Mouse (Mus musculus): ENCODE results near the gene Amdhd1. TPM values are rescaled to one million over a fixed set of nuclear protein-coding genes. Genes with fewer than 3 reads are reported as not detected.

Gene Amdhd1
- total RNA-seq, 2 experiments from 2014 or later = 0.37 to 0.75 TPM

GRCm38 (mm10) chr10:93488066-93488827 is 51.6 kb downstream of the Amdhd1 start, which contains the start of gene Hal:
Gene Hal (plus strand): TSS chr10:93488768.
- no peak for DNase-seq (ENCODE audit: low spot score in 2 of 2)
- intact Hi-C loops (cut with DNase I) = loop anchor here (5.0 kb wide), 1 partner anchor 59 kb away; no protein-coding TSS in a partner anchor

- DNase-seq (ENCODE audit: low spot score in 2 of 2) = peak; percentile 13 to 20
- intact Hi-C loops (cut with DNase I) = loop anchor here (1.0 to 5.0 kb wide), 2 partner anchors 61 to 91 kb away; no protein-coding TSS in a partner anchor
Measured at GRCm38 (mm10) chr10:93486622-93487021, 53.2 kb downstream of the Amdhd1 start.

- intact Hi-C loops (cut with DNase I) = loop anchor here (5.0 kb wide), 1 partner anchor 62 kb away; no protein-coding TSS in a partner anchor
- DNase-seq (ENCODE audit: low spot score in 2 of 2) = no peak
Measured at GRCm38 (mm10) chr10:93485055-93485691, 54.7 kb downstream of the Amdhd1 start.

GRCm38 (mm10) chr10:93484511-93484910 is 55.3 kb downstream of the Amdhd1 start:
- DNase-seq (ENCODE audit: low spot score in 2 of 2) = no peak
- intact Hi-C loops (cut with DNase I) = no loop called here

Other genes with a start within 250 kb of the Amdhd1 start
- 10 to 100 TPM in 1 of 2 experiments, 1 to 10 TPM in 1; 9.4 to 11.4 TPM for gene Elk3, start 228.9 kb downstream of the Amdhd1 start, total RNA-seq (2021)
- 10 to 100 TPM; 50.8 to 61.6 TPM for gene Lta4h, start 86.6 kb downstream of the Amdhd1 start, total RNA-seq (2021)
- gene Hal, start 51.3 kb downstream of the Amdhd1 start, total RNA-seq (2021) = under 1 TPM in 1 of 2 experiments, not detected in 1; 0.48 TPM
- not detected for gene Ccdc38, start 599 bp upstream of the Amdhd1 start, total RNA-seq (2021)
- gene Snrpf, start 49.7 kb upstream of the Amdhd1 start, total RNA-seq (2021) = 10 to 100 TPM; 14.9 to 17.3 TPM
- gene Ntn4, start 100.6 kb upstream of the Amdhd1 start, total RNA-seq (2021) = 10 to 100 TPM in 1 of 2 experiments, 1 to 10 TPM in 1; 9.6 to 13.2 TPM

Measured in left cerebral cortex, postnatal 36 days (tissue).